Mouse (Mus musculus) 3T3-L1 (cell line): Measurements from ENCODE around the gene Cdpf1.
"Not testable (repeated sequence)": the region's sequence is repeated elsewhere in the genome, so short reads cannot be mapped to it uniquely, and the experiment has no call there.

Experiments
- DNase-seq: peaks from one replicate; pipeline ENCODE4 v3.0.0-alpha.2; 2015; ENCODE audit warnings: low read depth, low spot score

Cdpf1 gene

GRCm38 (mm10) chr15:85808434-85808833 lies 3.1 kb downstream of the Cdpf1 start:
- DNase-seq: no peak

- no peak for DNase-seq
These were observed 3.5 kb downstream of the Cdpf1 start for GRCm38 (mm10) chr15:85808031-85808430.

GRCm38 (mm10) chr15:85807404-85807803 lies 4.1 kb downstream of the Cdpf1 start:
- DNase-seq: no peak

GRCm38 (mm10) chr15:85806886-85807285 lies 4.6 kb downstream of the Cdpf1 start:
- no peak for DNase-seq

GRCm38 (mm10) chr15:85802931-85803330 lies 8.6 kb downstream of the Cdpf1 start:
- peak; percentile 8 for DNase-seq

GRCm38 (mm10) chr15:85798676-85799075 lies 12.8 kb downstream of the Cdpf1 start:
- DNase-seq: no peak

- DNase-seq: no peak
These were observed 16.0 kb downstream of the Cdpf1 start for GRCm38 (mm10) chr15:85795516-85795915.

- peak; percentile 34 for DNase-seq
These were observed 18.7 kb downstream of the Cdpf1 start for GRCm38 (mm10) chr15:85792819-85793218.

- no peak for DNase-seq
These were observed 20.0 kb downstream of the Cdpf1 start for GRCm38 (mm10) chr15:85791449-85791848.

- no peak for DNase-seq
These were observed 22.9 kb downstream of the Cdpf1 start for GRCm38 (mm10) chr15:85788633-85789032.

- no peak for DNase-seq
These were observed 23.4 kb downstream of the Cdpf1 start for GRCm38 (mm10) chr15:85788051-85788450.

GRCm38 (mm10) chr15:85787482-85787881 lies 24.0 kb downstream of the Cdpf1 start:
- DNase-seq: no peak

- DNase-seq: no peak
These were observed 24.8 kb downstream of the Cdpf1 start for GRCm38 (mm10) chr15:85786711-85787110.

- no peak for DNase-seq
These were observed 27.2 kb downstream of the Cdpf1 start for GRCm38 (mm10) chr15:85784341-85784740.

- no peak for DNase-seq
These were observed 28.4 kb downstream of the Cdpf1 start for GRCm38 (mm10) chr15:85783146-85783545.

GRCm38 (mm10) chr15:85778891-85779290 lies 32.6 kb downstream of the Cdpf1 start:
- DNase-seq: not testable (repeated sequence)

- DNase-seq: no peak
These were observed 34.7 kb downstream of the Cdpf1 start for GRCm38 (mm10) chr15:85776771-85777170.

- no peak for DNase-seq
These were observed 35.3 kb downstream of the Cdpf1 start for GRCm38 (mm10) chr15:85776241-85776640.

GRCm38 (mm10) chr15:85775001-85775400 lies 36.5 kb downstream of the Cdpf1 start:
- DNase-seq: no peak

GRCm38 (mm10) chr15:85774419-85774818 lies 37.1 kb downstream of the Cdpf1 start:
- no peak for DNase-seq

- DNase-seq: no peak
These were observed 39.3 kb downstream of the Cdpf1 start for GRCm38 (mm10) chr15:85772146-85772740.

- no peak for DNase-seq
These were observed 40.0 kb downstream of the Cdpf1 start for GRCm38 (mm10) chr15:85771306-85772121.

GRCm38 (mm10) chr15:85768991-85769390 lies 42.5 kb downstream of the Cdpf1 start:
- no peak for DNase-seq
